Mouse (Mus musculus) layer of hippocampus, adult 2 months (tissue): Measurements from ENCODE around the gene Rapgef4. TPM values are rescaled to one million over a fixed set of nuclear protein-coding genes. Genes with fewer than 3 reads are reported as not detected.

ENCODE experiments used
- DNase-seq, 2 experiments: peaks; one replicate each; pipeline ENCODE4 v3.0.0; 2022; ENCODE audit warnings: low spot score in 2 of 2
- H3K27ac ChIP-seq: fragments of 200-600 bp; 2 replicates; pipeline ENCODE4 v1.8.1; 2022
- H3K4me3 ChIP-seq: fragments of 200-600 bp; 2 replicates; pipeline ENCODE4 v1.8.1; 2022; ENCODE audit warnings: mild to moderate bottlenecking
- CTCF ChIP-seq: fragments of 200-600 bp; conservative IDR thresholded peaks from 2 replicates; pipeline ENCODE4 v1.8.1; 2022; ENCODE audit warnings: antibody characterized with exemption, mild to moderate bottlenecking, moderate library complexity
- total RNA-seq, 2 experiments: library from RNA; stranded (reverse); gene quantifications; 2 replicates each; pipeline ENCODE4 v1.2.3; 2021

The Rapgef4 gene
- total RNA-seq, 2 experiments from 2014 or later = 381 TPM

DNA sequence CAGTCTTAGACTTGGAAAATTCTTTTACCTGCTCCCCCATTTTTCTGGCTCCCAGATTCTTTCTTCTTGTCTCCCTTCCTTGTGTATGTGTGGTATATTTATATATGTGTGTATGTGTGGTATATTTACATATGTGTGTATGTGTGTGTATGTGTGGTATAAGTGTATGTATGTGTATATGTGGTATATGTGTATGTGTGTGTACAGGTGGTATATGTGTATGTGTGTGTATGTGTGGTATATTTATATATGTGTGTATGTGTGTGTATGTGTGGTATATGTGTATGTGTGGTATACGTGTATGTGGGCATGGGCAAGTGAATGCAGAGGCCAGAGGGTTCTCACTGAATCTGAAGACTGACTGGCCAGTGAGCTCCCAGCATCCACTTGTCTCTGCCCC, 310.1 kb downstream of the Rapgef4 start:
- no peak overlapping the region for H3K27ac ChIP-seq
- H3K4me3 ChIP-seq = no peak overlapping the region
- TF ChIP-seq CTCF = no peak
- DNase-seq = no peak

DNA sequence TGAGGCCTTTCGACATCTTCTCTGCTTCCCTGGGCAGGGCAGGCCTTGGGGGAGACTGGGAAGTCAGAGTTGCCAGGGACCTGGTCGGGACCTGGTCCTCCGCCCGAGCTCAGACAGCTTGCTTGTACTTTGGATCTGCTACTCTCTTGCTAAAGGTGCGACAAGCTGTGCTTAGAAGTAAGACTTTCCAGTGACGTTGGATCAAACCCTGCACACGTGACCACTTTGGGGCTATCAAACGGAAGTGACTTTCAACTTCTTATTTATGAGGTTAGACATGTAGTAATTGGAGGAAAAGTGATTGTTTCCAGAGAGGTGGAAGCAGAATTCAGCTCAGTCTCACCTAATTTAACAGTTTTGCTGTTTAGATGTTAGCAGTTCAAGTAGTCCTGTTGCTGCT, 311.5 kb downstream of the Rapgef4 start:
- Histone ChIP-seq H3K27ac (no peak overlapping the region), H3K4me3 (no peak overlapping the region)
- DNase-seq = no peak
- no peak for TF ChIP-seq CTCF

DNA sequence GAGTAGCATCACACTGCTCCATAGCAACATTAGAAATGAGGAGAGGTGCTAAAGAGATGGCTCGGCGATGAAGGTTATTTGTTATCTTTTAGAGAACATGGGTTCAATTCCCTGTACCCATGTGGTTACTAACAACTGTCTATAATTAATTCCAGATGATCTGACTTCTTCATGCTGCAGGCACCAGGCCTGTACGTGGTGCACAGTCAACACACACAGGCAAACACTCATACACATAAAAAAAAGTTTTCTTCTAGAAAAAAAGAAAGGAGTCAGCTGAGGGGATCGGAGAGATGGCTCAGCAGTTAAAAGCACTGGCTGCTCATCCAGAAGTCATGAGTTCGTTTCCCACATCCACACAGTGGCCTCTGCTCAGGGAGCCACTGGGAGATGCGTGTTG, 314.0 kb downstream of the Rapgef4 start:
- TF ChIP-seq CTCF = no peak
- Histone ChIP-seq H3K27ac (no peak overlapping the region), H3K4me3 (no peak overlapping the region)
- no peak for DNase-seq

DNA sequence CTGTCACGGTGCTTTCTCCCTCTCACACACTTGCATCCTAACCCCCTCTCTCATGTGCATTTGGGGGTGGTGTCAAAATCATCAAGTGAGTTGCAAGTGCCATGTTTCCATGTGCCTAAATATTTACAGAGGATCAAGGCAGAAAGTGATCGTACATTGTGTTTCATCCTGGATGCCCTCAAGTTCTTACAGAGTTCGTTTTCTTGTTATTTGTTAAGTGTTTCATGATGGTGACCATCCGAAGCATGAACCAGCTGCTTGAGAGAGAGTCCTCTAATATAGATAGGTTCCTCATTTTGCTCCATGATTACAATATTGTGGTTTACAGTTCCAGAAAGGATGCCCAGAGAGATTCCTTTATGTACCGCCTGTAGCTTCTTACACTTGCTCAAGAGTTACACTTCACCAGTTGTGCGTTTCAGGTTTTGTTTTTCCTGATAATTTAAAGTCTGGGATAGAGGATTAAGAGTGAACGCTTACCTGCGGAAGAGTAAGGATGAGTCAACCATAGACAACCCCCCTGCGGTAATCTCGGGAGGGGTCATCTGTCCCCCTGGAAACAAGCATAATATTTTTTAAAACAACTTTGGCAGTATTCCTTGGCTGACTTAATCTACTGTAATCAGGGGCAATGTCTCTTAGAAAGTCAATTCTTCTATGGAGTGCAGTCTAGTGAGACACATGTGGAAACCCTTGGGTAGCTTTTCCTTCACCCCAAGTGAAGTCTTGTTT, 316.1 kb downstream of the Rapgef4 start:
- H3K27ac ChIP-seq = peak overlapping the region; percentile 47; the same call in 1 of the 2 replicates
- no peak overlapping the region for H3K4me3 ChIP-seq
- TF ChIP-seq CTCF = no peak
- DNase-seq = no peak

DNA sequence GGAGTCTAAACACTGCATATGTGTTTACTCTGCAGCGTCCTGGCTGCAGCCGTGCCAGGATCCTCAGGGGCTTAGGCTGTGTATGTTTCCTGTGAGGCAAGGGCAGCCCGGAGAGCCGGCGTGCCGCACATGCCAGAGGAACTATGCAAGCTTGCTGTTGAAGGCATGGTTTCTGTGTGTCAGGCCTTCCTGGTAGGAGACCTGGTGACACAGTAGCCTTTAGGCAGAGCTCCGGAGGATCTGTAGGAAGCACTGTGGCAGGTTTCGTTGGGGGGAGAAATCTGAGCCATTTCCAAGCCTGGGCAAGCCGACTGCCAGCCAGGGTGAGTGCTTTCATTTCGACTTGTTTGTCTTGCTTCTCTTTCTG, 316.7 kb downstream of the Rapgef4 start:
- peak overlapping the region; percentile 47; the same call in 1 of the 2 replicates for H3K27ac ChIP-seq
- TF ChIP-seq CTCF = no peak
- H3K4me3 ChIP-seq = peak overlapping the region; percentile 11
- no peak for DNase-seq

DNA sequence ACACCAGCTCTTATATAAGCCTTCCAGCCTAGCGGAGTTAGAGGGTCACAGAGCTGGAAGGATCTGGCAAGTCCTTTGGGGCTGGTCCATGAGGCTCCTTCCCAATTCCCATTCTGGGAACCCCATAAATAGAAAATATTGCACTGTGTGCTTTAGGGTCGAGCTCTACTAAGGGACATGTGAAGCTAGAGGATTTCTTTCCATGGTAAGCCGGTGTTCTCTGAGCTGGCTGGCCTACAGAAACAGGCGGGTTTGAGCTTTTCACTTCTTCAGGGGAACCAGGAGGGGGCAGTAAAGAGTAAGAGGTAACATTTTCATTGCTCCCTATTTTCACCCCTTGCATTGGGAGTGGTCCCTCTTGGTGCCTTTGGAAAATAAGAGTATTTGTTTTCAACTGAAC, 317.4 kb downstream of the Rapgef4 start:
- Histone ChIP-seq H3K4me3 (peak overlapping the region; percentile 11; the same call in 1 of the 2 replicates), H3K27ac (peak overlapping the region; percentile 47; the same call in 1 of the 2 replicates)
- peak; percentile 93 for TF ChIP-seq CTCF
- peak; percentile 24 to 42 for DNase-seq

DNA sequence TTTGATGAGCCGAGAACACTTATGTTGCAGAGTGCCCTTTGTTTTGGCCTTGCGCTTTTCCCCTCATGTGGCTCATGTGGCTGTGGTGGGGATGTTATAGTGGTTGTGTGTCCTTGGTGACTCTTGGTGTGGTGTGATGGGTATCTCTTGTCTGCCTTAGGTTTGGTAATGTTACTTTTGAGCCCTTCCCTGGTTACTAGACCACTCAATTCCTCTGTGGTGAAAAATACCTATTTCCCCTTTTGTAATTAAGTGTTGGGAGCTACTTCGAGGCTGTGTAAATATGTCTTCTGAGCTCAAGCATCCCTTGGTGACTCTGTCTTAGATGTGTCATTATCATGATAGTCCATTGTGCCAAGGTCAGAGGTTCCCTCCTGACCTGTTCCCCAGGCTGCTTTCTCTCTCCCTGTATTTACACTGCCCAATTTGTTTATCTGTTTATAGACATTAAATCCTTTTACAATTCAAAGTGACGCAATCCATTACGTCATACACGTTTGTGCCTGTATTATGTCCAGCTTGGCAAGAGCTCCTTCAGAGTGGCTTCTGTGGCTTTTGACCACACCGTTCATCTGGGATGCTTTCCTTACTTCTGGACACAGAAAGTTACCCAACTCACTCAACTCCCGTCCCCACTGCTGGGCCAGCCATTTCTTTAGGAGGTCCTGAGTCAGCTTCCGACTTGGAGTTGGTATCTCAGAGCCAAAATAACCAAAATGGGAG, 320.3 kb downstream of the Rapgef4 start:
- H3K27ac ChIP-seq = no peak overlapping the region
- TF ChIP-seq CTCF = no peak
- H3K4me3 ChIP-seq = no peak overlapping the region
- DNase-seq = no peak

DNA sequence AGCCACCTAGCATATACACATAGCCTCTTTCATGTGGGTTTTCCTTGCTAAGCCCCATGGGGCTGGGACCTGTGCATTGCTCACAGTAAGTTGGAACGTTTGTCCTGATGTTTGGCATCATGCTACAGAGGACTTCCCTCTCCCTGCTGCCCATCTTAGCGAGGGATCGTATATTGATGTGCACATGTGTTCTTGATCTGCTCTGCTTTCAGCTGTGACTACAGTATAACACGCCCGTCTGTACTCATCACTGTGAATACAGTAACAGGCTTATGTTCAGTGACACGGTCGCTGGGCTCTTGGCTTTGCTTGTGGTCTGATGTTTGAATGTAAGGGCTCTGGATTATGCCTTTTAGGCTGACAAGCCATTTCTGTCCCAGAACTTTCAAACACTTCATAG, 324.7 kb downstream of the Rapgef4 start:
- Histone ChIP-seq H3K27ac (no peak overlapping the region), H3K4me3 (no peak overlapping the region)
- no peak for TF ChIP-seq CTCF
- DNase-seq = no peak

Other genes starting within 250 kb of the Rapgef4 start
- 10 to 100 TPM; 21.1 to 25.8 TPM for gene Itga6, start 235.6 kb upstream of the Rapgef4 start, total RNA-seq
- 10 to 100 TPM; 38.8 to 39.5 TPM for gene Pdk1, start 108.0 kb upstream of the Rapgef4 start, total RNA-seq